Mouse (Mus musculus) neutrophil, adult 5-6 weeks (primary cell): Measurements from ENCODE around the gene Hoxd9. TPM values are rescaled to one million over a fixed set of nuclear protein-coding genes. Genes with fewer than 3 reads are reported as not detected.

Experiments used
- ATAC-seq: fragments of 151-379, 151-347 bp; 2 replicates; pipeline ENCODE4 v1.8.0; 2017; ENCODE audit warnings: mild to moderate bottlenecking, moderate TSS enrichment; ENCODE audit not compliant: insufficient number of reproducible peaks, poor library complexity, low FRiP score, severe bottlenecking; ENCODE audit errors: extremely low read depth
- total RNA-seq: library from RNA; stranded (forward); fragments of 200-1000 nt; gene quantifications from 2 replicates; pipeline ENCODE4 v1.2.3, GENCODE M21; 2017

Hoxd9 gene
- total RNA-seq, 1 experiment from 2014 or later, result not detected

- no peak for ATAC-seq
These were observed 8.1 kb downstream of the Hoxd9 start for GRCm38 (mm10) chr2:74705467-74706089.

GRCm38 (mm10) chr2:74706393-74706960, 8.9 kb downstream of the Hoxd9 start:
- no peak for ATAC-seq

DNA sequence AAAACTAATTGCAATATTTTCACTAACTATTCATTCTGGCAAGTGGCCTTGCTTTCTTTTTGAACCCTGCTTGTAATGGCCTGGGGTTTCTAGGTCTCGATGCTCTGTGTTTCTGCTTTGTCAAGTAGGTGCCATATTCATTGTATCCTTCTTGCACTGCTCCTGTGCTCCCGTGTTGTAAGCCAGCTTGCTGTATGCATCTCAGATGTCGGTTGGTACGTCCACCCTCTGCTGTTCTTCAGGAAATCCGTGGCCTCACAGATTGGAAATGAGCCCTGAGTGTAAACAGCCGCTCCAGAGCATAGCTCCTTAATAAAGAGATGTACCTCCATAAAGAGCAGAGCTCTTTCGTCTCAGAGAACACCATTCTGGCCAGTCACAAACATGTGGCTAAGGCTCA, 10.1 kb downstream of the Hoxd9 start:
- ATAC-seq, result no peak

GRCm38 (mm10) chr2:74708676-74709075, 11.1 kb downstream of the Hoxd9 start:
- ATAC-seq, result no peak

- no peak for ATAC-seq
These were observed 12.2 kb downstream of the Hoxd9 start for GRCm38 (mm10) chr2:74709465-74710419.

- ATAC-seq, result no peak
These were observed 13.5 kb downstream of the Hoxd9 start for GRCm38 (mm10) chr2:74710929-74711543.

- ATAC-seq, result no peak
These were observed 14.4 kb downstream of the Hoxd9 start, which contains the start of the genes Hoxd3 and Hoxd4 for GRCm38 (mm10) chr2:74711721-74712621. Gene Hoxd3, plus strand, starts transcription at chr2:74711927. Gene Hoxd4, plus strand, starts transcription at chr2:74711929.

DNA sequence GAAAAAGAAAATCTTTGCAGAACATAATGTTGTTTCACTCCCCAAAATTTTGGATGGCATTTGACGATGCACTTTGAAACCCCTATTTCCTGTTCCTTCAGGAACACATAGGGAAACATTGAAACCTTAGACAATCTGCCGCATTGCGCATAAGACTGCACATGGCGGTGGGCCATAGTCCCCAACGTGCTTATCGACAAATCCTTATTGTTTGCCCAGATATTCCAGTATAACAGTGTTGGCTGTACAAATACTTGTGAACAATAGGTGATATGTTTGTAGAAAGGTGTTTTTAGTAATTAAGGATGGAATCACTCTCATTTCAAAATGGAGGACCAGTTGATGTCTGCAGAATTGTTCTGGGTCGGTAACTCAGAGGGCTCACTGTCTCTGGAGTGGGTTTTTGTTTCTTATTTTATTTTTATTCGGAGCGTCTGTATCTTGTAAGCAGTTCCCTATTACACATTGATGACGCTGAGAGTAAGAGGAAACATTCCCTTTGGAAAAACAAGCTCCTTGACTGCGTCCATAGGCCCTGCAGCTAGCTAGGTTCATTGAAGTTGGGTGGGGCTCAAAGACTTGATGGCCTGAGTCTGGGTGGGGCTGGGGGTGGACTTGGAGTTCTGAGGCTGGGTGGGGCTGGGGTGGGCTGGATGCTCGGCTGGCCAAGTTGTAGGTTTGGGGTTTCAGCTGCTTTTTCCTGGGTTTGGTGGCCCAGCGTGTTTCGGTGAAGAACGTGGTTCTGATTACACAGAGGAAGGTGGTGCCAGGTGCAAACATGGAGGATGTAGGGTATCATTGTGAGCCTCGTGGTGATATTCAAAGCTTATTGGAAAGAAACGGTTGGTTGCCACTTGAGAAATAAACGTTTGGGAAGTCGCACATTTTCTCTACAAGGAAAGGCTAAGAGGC, 16.0 kb downstream of the Hoxd9 start:
- no peak for ATAC-seq

DNA sequence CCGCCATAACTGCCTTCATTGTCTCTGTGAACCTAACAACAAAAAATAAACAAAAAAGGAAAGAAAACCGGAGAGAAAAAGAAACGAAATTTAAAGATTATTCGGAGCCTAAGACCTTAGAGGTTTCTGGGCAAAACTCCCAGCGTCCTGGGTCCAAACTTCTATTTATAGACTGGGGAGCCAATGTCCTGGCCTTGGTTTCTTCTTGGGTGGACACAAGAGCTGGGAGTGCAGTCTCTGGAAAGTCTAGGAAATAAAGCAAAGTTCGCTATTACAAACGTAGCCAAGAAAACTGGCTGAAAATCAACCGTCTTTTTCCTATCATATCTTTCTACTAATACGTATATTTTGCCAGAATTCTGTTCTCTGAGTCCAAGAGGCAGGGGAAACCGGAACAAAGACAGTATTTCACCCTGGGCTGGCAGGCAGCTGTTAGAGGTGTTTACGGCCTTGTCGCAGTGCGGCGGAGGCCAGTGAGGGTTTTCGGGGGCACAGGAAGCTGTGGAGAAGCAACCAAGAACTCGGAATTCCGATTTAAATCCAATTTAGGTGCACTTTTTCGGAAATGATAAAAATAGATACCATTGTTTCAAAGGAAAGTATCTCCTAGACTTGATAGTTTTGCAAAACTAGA, 16.7 kb downstream of the Hoxd9 start:
- no peak for ATAC-seq

- no peak for ATAC-seq
These were observed 17.4 kb downstream of the Hoxd9 start for GRCm38 (mm10) chr2:74714881-74715280.

- ATAC-seq, result no peak
These were observed 18.1 kb downstream of the Hoxd9 start for GRCm38 (mm10) chr2:74715504-74716241.

GRCm38 (mm10) chr2:74720384-74720783, 22.9 kb downstream of the Hoxd9 start:
- no peak for ATAC-seq

GRCm38 (mm10) chr2:74720955-74721491, 23.5 kb downstream of the Hoxd9 start:
- no peak for ATAC-seq

GRCm38 (mm10) chr2:74721882-74722281, 24.4 kb downstream of the Hoxd9 start:
- ATAC-seq, result no peak

DNA sequence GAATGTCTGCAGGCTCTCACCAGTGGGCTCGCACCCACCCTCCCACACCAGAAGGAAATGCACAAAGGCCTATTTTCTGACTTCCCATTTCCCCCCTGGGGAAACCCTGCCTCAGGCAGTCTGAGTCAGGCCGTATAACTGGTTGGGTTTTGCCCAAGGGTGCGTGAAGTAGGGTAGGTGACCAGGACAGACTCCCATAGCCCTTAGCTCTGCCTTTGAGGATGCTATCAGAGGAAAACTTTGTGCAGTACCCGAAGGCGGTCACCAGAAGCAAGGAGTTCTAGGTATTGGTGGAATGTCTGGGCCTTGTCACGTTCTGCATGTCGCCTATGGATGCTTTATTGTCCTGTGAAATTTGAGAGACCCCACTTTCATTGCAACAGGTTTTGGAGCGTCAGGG, 25.4 kb downstream of the Hoxd9 start:
- no peak for ATAC-seq
